Comparison of ENCODE assay signal across 10 mouse cellular contexts in genomic region chr19:7420841-7421601, GRCm38 (mm10). TPM values are rescaled to one million over a fixed set of nuclear protein-coding genes. Genes with fewer than 3 reads are reported as not detected.
A peak's percentile ranks its signal among the peaks of the same experiment; 100 is the strongest.
DNase-seq lines count a peak whose midpoint lies in the region; ATAC-seq and TF ChIP-seq lines count a peak whose summit lies in the region.
"Had no signal": no experiment of that assay in that cellular context is flagged by ENCODE, and none has a peak within 500 bp of the region (broad histone marks: within the 10 kb centered on the region; RNA-seq: fewer than 3 reads in every experiment).

No protein-coding gene starts in this region.

- H3K9ac ChIP-seq in lung, embryonic 16.5 days (ENCODE audit: low read length) = peak overlapping the region; percentile 6; the same call in 1 of the 2 replicates
- no peak overlapping the region for H3K9ac ChIP-seq in lung, postnatal 0 days (replicated peaks; ENCODE audit: low read depth)
- peak overlapping the region; percentile 37 for H3K9ac ChIP-seq in limb, embryonic 11.5 days (ENCODE audit: low read length)
- H3K9ac ChIP-seq in stomach, postnatal 0 days (ENCODE audit: low read length) = peak overlapping the region; percentile 18; the same call in 1 of the 2 replicates

- no peak overlapping the region for H3K4me3 ChIP-seq in lung, embryonic 16.5 days (ENCODE audit: low read length)
- H3K4me3 ChIP-seq in lung, postnatal 0 days (ENCODE audit: low read depth, low read length) = no peak overlapping the region
- 0 out of 2 replicates have a peak overlapping the region, but pooled peaks have one; percentile 8 for H3K4me3 ChIP-seq in limb, embryonic 11.5 days (ENCODE audit: low read depth, low read length)
- H3K4me3 ChIP-seq in stomach, postnatal 0 days (ENCODE audit: low read depth, low read length) = no peak overlapping the region

- peak; percentile 19 for DNase-seq in cerebellum, adult 11 months
- no peak for DNase-seq in lung, postnatal 0 days (ENCODE audit: low spot score)
- DNase-seq in limb, embryonic 11.5 days (ENCODE audit: low spot score) = no peak
- DNase-seq in stomach, postnatal 0 days (ENCODE audit: low spot score) = no peak
- no peak for DNase-seq in layer of hippocampus, adult 8-10 months (ENCODE audit: low spot score in 2 of 2)
- DNase-seq: B cell, adult 2 months; gastrocnemius, postnatal 25 days had no signal

- no peak for TF ChIP-seq EP300 in lung, postnatal 0 days (IDR thresholded peaks at IDR 0.05)
- no peak for TF ChIP-seq EP300 in stomach, postnatal 0 days (optimal IDR thresholded peaks at IDR 0.05)

- no peak overlapping the region for H3K4me2 ChIP-seq in lung, embryonic 16.5 days (ENCODE audit: low read depth, low read length)
- H3K4me2 ChIP-seq in lung, postnatal 0 days (replicated peaks; ENCODE audit: low read depth, low read length) = no peak overlapping the region
- H3K4me2 ChIP-seq in limb, embryonic 11.5 days (ENCODE audit: low read depth, severe bottlenecking) = peak overlapping the region; percentile 4; the same call in 1 of the 2 replicates
- no peak overlapping the region for H3K4me2 ChIP-seq in stomach, postnatal 0 days (replicated peaks; ENCODE audit: low read depth)

- no peak for ATAC-seq in cerebellum, adult (ENCODE audit: insufficient number of reproducible peaks, low FRiP score, low TSS enrichment)
- ATAC-seq in lung, embryonic 16.5 days (ENCODE audit: low read depth) = no peak
- no peak for ATAC-seq in lung, postnatal 0 days
- ATAC-seq in limb, embryonic 11.5 days (ENCODE audit: insufficient number of reproducible peaks, low FRiP score, low TSS enrichment, low read depth) = no peak
- no peak for ATAC-seq in stomach, postnatal 0 days (ENCODE audit: low FRiP score, low TSS enrichment)
- ATAC-seq in activated CD4-positive, CD25-positive, alpha-beta regulatory T cell, adult 4 months = no peak

- H3K27me3 ChIP-seq in lung, embryonic 16.5 days (ENCODE audit: control insufficient read depth, insufficient read depth, low read depth, low read length) = no peaks in the 10 kb centered on the region
- no peaks in the 10 kb centered on the region for H3K27me3 ChIP-seq in lung, postnatal 0 days (replicated peaks; ENCODE audit: insufficient read depth, low read length)
- no peaks in the 10 kb centered on the region for H3K27me3 ChIP-seq in limb, embryonic 11.5 days (ENCODE audit: control insufficient read depth, insufficient read depth, low read length)
- H3K27me3 ChIP-seq in stomach, postnatal 0 days (ENCODE audit: control insufficient read depth, insufficient read depth, low read length) = no peaks in the 10 kb centered on the region

- 64% methylated on average over 25 of the region's 27 CpGs for WGBS in lung, embryonic 16.5 days
- WGBS in lung, postnatal 0 days = 73% methylated on average over 24 of the region's 27 CpGs
- WGBS in limb, embryonic 11.5 days = 53% methylated on average over 27 of the region's 27 CpGs
- WGBS in stomach, postnatal 0 days = 69% methylated on average over 26 of the region's 27 CpGs

- TF ChIP-seq CTCF in lung, postnatal 0 days (IDR thresholded peaks at IDR 0.05) = no peak
- no peak for TF ChIP-seq CTCF in stomach, postnatal 0 days (IDR thresholded peaks at IDR 0.05; ENCODE audit: low read depth)

- peak overlapping the region; percentile 89 for H3K27ac ChIP-seq in lung, embryonic 16.5 days (ENCODE audit: low read length)
- H3K27ac ChIP-seq in lung, postnatal 0 days (ENCODE audit: low read length) = no peak overlapping the region
- H3K27ac ChIP-seq in limb, embryonic 11.5 days (replicated peaks; ENCODE audit: low read depth, low read length) = no peak overlapping the region
- no peak overlapping the region for H3K27ac ChIP-seq in stomach, postnatal 0 days (replicated peaks)

- peaks cover 22% of the 10 kb centered on the region for H3K36me3 ChIP-seq in lung, embryonic 16.5 days (ENCODE audit: control insufficient read depth, insufficient read depth, low read length)
- H3K36me3 ChIP-seq in lung, postnatal 0 days (ENCODE audit: insufficient read depth, low read length) = no peaks in the 10 kb centered on the region
- peaks cover 22% of the 10 kb centered on the region for H3K36me3 ChIP-seq in limb, embryonic 11.5 days (ENCODE audit: control insufficient read depth, insufficient read depth, low read length)
- H3K36me3 ChIP-seq in stomach, postnatal 0 days (ENCODE audit: control insufficient read depth, insufficient read depth, low read length) = peaks cover 10% of the 10 kb centered on the region

- H3K9me3 ChIP-seq in lung, embryonic 16.5 days (ENCODE audit: control insufficient read depth, low read length) = no peaks in the 10 kb centered on the region
- H3K9me3 ChIP-seq in lung, postnatal 0 days (ENCODE audit: low read length) = no peaks in the 10 kb centered on the region
- no peaks in the 10 kb centered on the region for H3K9me3 ChIP-seq in limb, embryonic 11.5 days (ENCODE audit: control insufficient read depth, low read length)
- H3K9me3 ChIP-seq in stomach, postnatal 0 days (ENCODE audit: control insufficient read depth, low read length) = no peaks in the 10 kb centered on the region

- H3K4me1 ChIP-seq in lung, embryonic 16.5 days (replicated peaks; ENCODE audit: control insufficient read depth, insufficient read depth, low read length) = peaks cover 65% of the 10 kb centered on the region
- peaks cover 30% of the 10 kb centered on the region for H3K4me1 ChIP-seq in lung, postnatal 0 days (ENCODE audit: insufficient read depth, low read depth, low read length)
- H3K4me1 ChIP-seq in limb, embryonic 11.5 days (ENCODE audit: control insufficient read depth, insufficient read depth, low read length) = peaks cover 55% of the 10 kb centered on the region
- peaks cover 17% of the 10 kb centered on the region for H3K4me1 ChIP-seq in stomach, postnatal 0 days (replicated peaks; ENCODE audit: control insufficient read depth, insufficient read depth)

RNA-seq across cellular contexts. Expression of gene 2700081O15Rik, which starts 3.6 kb away (rescaled TPM):
- 5.0 TPM in 2 replicates for polyA plus RNA-seq in lung, embryonic 16.5 days (2015; fragmentation: Nextera tagmentation; extraction: Ambion mirVana)
- 4.4 and 5.0 TPM in 2 replicates for polyA plus RNA-seq in lung, postnatal 0 days (2015; fragmentation: Nextera tagmentation; extraction: Ambion mirVana)
- 10.4 and 10.6 TPM in 2 replicates for polyA plus RNA-seq in limb, embryonic 11.5 days (2014; fragmentation: Nextera tagmentation; extraction: Ambion mirVana)
- polyA plus RNA-seq in stomach, postnatal 0 days (2015; fragmentation: Nextera tagmentation; extraction: Ambion mirVana) = 2.6 and 3.3 TPM in 2 replicates
- under 1 TPM in 1 of 2 experiments, not detected in 1; 0.12 TPM for polyA plus RNA-seq in activated CD4-positive, CD25-positive, alpha-beta regulatory T cell, adult 4 months (2017; shearing (Covaris generic))
- total RNA-seq in layer of hippocampus, adult 8-10 months (2022) = 10 to 100 TPM; 37.1 to 44.0 (median 40.6) TPM

RNA-seq across cellular contexts. Expression of gene Spindoc, which starts 38.2 kb away (rescaled TPM):
- polyA plus RNA-seq in lung, embryonic 16.5 days (2015; fragmentation: Nextera tagmentation; extraction: Ambion mirVana) = 24.8 and 25.7 TPM in 2 replicates
- polyA plus RNA-seq in lung, postnatal 0 days (2015; fragmentation: Nextera tagmentation; extraction: Ambion mirVana) = 16.1 and 17.2 TPM in 2 replicates
- 35.1 and 47.9 TPM in 2 replicates for polyA plus RNA-seq in limb, embryonic 11.5 days (2014; fragmentation: Nextera tagmentation; extraction: Ambion mirVana)
- polyA plus RNA-seq in stomach, postnatal 0 days (2015; fragmentation: Nextera tagmentation; extraction: Ambion mirVana) = 13.5 and 14.2 TPM in 2 replicates
- 1 to 10 TPM; 1.5 to 5.3 TPM for polyA plus RNA-seq in activated CD4-positive, CD25-positive, alpha-beta regulatory T cell, adult 4 months (2017; shearing (Covaris generic))
- total RNA-seq in layer of hippocampus, adult 8-10 months (2022) = 10 to 100 TPM; 31.8 to 36.3 (median 33.9) TPM
